Mouse (Mus musculus) left cerebral cortex, adult 18-20 months (tissue): ENCODE measurements around the gene Saysd1. TPM values are rescaled to one million over a fixed set of nuclear protein-coding genes. Genes with fewer than 3 reads are reported as not detected.

Experiments
- DNase-seq, 2 experiments: peaks; one replicate each; pipeline ENCODE4 v3.0.0; 2021 to 2022; ENCODE audit warnings: low spot score in 2 of 2, mixed read lengths in 1 of 2
- long read RNA-seq, 2 experiments: library from polyadenylated mRNA; stranded (forward); transcript quantifications; one replicate each; pipeline ENCODE4 v2.0.0; 2021
- total RNA-seq, 2 experiments: library from RNA; stranded (reverse); gene quantifications; 2 replicates each; pipeline ENCODE4 v1.2.3; 2021

The Saysd1 gene
- 1 to 10 TPM; 4.1 to 4.3 TPM for total RNA-seq
- long read RNA-seq, experiment 1, transcript Saysd1-201 (2 exons, 2,315 nt) = major isoform, 12 of 12 reads
- long read RNA-seq, experiment 1, partial matches to known transcripts = 0 of 12 reads
- long read RNA-seq, experiment 1, other reads (novel, unspliced or antisense) = 0 of 12 reads
- long read RNA-seq, experiment 2, transcript Saysd1-201 (2 exons, 2,315 nt) = major isoform, 7 of 9 reads
- long read RNA-seq, experiment 2, partial matches to known transcripts = 0 of 9 reads
- long read RNA-seq, experiment 2, other reads (novel, unspliced or antisense) = 2 of 9 reads

DNA sequence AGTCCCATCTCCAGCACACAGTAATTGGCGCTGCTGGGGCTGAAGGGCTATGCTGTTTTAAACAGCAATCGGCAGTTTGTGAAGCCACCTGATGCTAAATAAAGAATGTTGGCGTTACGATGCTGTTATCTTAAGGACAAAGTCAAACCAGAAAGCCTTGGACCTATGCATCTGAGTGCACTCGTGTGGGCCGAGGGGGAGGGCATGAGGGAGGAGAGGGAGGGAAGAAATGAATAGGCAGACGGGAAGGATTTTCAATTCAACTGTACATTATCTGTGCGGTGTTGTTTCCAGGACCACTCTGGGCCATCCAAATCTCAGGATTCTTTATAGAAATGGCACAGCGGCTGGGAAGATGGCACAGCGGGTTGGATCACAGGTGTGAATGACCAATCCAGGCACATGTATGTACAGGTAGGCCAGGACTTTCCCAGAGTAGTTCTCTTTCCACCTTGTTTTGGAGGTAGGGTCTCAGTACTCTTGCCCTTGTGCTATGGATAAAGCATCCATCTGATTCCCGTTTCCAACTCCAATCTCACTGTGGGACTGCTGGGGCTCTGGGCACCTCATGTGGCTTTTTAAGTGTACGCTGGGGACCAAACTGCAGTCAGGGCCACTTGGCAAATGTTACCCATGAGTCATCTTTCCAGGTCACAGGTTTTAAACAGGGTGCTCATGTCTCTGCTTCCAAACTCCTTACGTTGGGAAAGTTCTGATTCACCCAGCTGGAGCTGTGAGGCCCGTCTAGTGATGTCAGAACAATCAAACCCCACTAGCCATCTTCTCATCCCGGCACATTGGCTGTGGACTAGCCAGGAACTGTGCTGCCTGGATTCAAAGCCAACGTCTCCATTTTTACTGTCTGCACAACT, at the start of gene Saysd1:
Saysd1 (minus strand) TSS at position 51 of the 872 bp plus-strand sequence.
- no peak for DNase-seq

DNA sequence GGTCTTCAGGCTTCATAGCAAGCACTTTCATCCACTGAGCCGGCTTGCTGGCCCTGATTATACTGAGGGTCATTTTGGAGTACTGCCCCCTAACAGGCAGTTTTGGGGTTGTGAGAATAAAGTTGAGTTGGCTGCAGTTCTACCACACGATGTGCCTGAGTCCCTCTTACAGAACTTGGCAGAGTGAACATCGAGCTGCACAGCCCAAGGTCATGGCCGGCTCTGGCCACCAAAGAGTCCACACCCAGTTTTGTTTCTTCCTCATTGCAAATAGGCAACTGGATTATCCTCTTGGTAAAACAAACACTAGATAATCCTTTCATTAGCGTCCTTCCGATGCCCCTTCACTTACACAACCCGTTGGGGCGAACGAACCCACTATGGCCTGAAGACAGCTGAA, 47.1 kb upstream of the Saysd1 start:
- DNase-seq = no peak

DNA sequence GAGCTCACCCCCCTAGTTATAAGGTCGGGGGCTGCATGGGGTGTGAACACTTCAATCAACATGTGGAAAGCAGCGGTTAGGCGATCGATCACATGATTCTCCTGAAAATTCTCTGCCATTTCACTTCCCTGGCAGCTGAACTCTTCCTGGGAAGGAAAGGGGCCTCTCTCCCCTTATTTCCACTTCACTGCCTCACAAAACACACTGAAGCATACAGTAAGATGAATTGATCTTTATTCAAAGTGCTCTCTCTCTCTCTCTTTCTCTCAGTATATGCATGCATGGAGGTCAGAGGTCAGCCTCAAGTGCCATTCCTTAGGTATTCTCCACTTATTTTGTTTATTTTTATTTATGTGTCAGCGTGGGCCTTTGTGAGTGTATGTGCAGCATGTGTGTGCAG, 45.4 kb upstream of the Saysd1 start:
- no peak for DNase-seq

DNA sequence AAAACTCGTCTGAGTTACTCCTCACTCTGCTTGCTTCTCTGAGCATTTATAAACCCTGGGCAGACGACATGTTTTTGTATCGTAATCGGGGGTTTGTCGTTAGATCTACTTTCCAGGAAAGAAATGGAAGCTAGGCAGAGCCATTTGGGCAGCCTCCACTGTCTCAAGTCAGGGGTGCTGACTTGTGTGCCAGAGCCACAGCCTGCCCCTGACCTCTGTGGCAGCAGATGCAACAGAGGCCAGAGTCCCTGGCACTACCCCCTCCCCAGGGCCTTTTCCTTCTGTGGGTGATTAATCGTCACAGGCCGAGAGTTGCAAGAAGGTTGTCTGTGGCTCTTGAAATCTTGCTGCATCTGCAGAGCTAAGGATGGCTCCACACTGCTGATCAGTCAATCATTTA, 44.3 kb upstream of the Saysd1 start:
- no peak for DNase-seq

DNA sequence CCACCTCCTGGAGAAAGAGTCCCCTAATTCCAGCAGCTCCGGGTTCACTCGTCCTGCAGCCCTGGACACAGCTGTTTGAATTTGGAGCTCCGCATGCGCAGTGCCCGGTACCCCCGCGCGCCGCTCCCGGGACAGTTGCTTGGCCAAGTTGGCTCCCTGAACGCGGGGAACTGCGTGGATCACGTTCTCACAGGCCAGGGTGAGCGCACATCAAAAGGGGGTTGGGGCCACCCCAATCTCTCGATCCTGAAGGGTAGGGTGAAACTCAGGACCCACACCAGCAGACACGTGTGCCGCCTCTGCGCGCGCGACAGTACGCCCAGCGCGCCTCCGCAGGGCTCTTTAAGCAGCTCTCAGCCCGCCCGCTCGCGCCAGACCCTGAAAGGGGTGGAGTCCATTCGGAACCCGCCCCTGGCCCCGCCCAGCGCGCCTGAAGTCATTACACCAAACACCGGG, 43.2 kb upstream of the Saysd1 start, which contains the start of gene Kcnk5:
Kcnk5 (minus strand) TSS at position 344 of the 456 bp plus-strand sequence.
- DNase-seq = peak; percentile 54 to 57

DNA sequence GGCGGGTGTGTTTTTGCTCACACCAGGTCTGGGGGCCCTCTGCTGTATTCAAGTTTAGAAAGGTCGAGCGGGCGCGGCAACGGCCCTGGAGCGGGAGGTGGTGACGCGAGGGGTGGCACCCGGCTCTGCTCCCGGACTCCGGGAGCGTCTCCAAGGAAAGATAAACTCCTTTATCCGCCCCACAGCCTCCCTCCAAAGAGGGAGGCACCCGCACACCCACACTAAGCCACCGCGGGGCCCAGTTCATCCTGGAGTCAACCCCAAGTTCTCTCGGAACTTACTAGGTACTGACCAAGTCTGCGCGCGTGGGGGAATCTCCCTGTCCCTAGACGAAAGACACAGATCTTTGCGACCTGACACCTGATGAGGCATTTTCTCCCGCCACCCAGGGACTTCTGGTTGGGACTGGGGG, 42.4 kb upstream of the Saysd1 start:
- no peak for DNase-seq

DNA sequence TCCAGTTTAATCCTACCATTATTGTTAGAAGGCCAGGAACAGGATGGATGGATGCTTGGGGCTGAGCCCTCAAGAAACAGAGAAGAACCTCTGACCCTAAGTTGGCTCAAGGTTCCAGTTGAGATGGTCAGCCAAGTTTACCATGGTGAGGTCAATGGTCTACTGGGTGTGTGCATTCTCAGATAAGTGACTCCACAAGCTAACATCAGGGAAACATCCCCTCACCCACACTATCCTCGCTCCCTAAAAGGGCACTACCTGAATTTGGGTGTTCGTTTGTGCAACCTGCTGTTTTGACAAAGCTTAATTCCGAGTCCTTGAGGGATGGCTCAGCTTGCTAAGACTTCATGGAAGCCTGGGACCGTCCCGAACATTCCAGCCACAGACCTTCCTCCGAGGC, 42.0 kb upstream of the Saysd1 start:
- no peak for DNase-seq

DNA sequence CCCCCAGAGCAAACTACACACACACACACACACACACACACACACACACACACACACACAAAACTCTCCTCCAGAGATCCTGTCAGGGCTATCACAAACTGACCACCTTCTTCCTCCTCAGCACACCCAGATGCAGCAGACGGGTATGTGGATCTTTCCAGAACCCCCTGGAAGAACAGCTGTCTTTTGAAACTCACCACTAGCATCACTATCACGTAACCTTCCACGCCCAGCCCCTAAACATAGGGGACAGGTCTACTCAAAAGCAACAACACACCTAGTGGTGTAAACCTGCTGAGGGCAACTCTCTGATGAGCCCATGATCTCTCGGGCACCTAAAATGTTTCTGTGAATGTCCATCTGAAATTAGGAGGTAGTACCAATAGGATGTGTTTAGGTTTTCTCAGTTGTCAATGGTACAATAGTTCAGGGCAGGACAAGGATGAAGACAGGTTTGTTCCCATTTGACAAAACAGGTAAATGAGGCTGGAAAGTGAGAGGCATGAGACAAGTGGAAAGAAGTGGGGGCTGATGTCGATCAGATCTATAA, 41.5 kb upstream of the Saysd1 start:
- DNase-seq = no peak

DNA sequence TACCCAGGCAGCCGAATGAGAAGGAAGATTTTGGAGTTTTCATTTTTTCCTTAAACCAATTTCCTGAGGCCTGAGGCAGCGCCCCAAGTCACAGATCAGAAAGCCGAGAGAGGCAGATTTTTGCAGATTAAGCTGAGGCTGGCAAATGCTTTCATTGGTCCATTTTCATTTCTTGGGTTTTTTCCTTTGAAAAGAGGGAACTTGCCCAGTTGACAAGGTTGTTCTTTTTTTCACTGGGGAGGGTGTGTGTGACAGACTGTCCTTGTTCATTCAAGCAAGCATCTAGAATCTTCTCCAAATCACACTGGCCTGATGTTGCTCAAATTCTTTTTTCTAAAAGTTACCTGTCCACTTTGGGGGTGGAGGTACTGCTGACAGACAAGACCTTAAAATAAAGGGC, 40.7 kb upstream of the Saysd1 start:
- DNase-seq = no peak

DNA sequence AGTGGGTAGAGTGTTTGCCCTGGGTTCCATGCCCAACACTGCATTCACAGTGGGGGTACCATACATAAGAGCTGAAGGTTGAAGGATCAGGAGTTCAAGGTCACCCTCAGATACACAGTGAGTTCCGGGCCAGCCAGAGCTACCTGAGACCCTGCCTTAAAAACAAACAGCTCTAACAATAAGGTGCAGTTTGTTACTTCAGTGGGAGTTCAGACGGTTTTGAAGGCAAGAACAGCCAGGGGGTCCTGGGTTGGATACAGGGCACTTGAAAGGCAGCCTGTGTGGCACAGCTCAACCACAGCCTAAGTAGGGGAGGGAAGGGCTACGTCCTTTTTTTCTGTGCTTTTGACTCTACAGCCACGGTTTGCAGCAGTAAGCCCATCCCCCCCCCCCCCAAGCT, 40.3 kb upstream of the Saysd1 start:
- no peak for DNase-seq

DNA sequence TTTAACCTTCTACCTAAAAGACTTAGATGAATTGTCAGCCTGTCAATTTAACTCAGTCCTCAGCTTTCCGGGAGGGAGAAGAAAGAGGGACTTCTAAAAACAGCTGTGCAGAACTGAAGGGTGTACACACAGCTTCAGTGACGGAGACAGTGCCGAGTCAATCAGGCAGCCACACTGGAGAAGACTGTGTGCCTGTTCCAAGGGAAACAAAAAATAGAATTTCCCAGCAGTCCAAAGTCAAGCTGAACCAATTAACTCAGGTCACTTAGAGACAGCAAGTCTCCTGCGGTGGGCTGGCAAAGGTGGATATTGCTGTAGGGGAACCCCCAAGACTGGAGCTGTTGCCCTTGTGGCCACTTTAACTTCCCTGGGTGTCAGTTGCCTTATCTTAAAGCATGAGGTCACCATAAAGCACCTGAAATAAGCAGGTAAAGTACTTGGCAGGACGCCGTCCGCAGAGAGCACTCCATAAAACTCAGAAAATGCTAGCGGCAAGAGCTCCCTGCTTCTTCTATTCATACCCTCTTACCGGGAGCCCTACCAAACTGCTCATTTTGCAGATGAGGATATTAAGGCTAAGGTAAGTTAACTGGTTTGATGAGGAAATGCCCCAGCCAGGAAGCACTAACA, 39.3 kb upstream of the Saysd1 start:
- no peak for DNase-seq

DNA sequence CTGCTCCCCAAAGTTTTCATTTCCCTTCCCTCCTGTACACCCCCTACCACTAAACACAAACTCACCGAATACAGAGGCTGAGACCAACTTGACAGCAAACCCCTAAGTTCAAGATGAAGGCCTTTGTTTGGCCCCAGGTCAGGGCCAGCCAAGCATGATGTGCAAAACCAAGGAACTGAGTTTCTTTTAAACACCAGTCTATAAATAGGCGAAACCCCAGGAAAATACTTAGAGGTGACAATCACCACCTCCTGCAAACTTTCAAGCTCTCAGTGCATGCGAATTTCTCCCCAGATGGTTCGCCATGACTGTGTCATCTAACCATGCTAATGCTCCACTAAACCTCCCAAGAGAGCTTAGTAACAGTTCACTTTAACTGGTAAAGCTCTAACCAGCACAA, 37.4 kb upstream of the Saysd1 start:
- no peak for DNase-seq

DNA sequence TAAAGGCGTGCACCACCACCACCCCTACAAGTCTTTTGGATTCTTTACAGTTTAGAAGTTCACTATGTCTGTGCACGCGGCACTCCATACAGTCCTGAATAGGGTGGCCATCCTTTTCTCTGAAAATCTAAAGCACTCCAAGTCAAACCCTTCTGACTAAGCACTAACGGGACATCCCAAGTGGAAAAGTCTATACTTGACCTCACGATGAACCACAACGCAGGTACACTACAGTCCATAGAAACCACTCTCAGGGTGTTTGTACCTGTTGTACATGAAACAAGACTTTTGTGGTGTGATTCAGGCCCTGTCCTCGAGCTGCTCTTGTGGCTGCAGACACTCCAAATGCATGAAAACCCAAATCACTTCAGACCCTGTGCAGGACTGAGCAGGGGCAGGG, 36.8 kb upstream of the Saysd1 start:
- DNase-seq = no peak

DNA sequence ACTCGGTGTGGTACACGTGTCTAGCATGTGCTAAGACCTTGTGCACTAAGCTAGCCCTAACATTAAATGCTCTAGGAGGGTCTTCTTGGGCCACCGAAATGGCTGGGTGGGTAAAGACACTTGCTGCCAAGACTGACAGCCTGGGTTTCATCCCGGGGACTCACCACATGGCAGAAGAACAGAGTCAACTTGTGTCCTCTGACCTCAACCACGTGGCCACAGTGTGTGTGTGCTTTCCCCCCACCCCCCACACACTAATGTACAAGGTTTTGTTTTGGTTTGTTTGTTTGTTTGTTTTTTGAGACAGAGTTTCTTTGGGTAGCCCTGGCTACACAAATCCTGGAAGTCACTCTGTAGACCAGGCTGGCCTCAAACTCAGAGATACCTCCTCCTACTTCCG, 36.4 kb upstream of the Saysd1 start:
- DNase-seq = no peak

DNA sequence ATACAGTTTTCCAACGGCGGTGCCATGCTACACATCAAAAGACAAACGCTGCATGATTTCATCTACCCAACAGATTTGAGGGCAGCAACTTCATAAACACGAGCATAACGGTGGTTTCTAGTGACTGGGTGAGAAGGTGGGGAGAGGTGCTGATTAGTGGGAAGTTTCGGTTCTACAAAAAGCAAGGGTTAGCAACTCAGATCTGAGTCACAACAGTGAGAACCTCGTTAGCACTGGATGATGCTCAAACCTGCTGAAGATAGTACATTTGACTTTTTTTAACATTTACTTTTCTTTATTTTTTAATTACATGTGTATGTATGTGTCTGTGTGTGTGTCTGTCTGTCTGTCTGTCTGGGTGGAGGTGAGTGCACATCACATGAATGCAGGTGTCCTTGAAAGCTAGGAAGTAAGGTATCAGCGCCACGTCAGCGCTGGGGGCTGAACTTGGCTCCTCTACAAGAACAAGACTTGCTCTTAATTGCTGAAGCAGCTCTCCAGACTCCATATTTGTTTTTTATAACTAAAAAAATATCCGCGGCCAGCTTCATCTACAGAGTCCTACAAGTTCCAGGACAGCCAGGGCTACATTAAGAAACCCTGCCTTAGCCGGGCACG, 35.6 kb upstream of the Saysd1 start:
- DNase-seq = no peak

DNA sequence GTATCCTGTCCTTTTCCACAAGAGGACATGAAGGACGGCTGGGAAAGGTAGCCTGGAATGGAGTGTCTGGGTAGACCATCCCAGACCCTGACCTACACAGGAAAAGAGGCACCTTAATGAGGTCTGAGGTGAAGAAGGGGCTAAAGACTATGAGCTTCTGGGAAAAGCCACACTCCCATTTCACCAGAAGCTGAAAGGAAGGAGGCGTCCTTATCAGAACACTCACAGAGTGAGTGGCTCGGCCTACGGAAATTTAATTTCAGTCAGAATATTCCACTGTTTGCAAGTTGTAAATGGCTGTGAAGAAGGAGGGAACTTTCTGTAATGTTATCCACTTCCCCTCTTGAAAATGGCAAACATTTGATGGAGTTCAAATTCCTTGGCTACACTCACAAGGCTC, 34.6 kb upstream of the Saysd1 start:
- DNase-seq = no peak

DNA sequence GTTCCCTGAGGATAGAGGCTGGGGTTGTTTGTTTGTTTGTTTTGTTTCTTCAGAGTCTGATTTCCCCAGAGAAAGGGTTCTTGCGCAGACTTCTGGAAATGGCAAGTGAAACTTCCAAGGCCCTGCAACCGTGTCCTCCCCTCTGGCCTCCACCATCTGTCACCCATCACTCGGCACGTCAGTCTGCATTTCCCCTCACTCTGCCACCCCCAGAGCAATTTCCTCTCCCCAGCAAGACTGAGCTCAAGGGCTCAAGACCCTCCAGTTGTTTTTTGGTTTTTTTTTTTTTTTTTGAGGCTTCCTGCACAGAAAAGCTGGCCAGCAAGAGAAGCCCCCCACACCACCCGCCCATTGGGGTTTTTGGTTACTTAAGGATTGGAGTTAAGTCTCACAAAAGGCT, 34.2 kb upstream of the Saysd1 start:
- no peak for DNase-seq

DNA sequence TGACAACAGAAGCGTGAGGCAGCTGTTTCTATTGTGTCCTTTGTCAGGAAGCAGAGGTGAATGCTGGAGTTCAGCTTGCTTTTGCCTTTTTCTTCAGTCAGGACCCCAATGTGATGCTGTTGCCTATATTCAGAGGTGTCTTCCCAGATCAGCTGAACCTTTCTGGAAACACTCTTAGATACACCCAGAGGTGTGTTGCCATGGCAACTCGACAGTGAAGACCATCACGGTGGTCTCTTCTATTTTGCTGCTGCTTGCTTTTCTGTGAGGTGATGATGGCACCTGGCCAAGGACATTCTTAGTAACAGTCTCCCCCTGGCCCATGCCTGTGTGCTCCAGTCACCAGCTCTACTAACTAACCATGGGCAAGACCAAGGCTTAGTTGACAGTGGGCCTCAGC, 33.5 kb upstream of the Saysd1 start:
- DNase-seq = no peak

DNA sequence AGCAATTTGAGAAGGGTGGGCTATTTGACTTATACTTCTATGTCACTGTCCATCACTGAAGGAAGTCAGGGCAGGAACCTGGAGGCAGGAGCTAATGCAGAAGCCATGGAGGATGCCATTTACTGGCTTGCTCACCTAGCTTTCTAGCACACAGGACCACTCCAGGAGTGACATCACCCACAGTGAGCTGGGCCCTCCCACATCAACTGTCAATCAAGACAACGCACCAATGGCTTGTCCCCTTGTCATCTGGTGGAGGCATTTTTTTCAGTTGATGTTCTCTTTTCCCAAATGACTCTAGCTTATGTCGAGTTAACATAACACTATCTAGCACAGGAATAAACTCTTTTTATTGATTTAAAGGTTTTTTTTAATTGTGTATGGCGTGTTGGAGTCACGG, 30.9 kb upstream of the Saysd1 start:
- DNase-seq = no peak

DNA sequence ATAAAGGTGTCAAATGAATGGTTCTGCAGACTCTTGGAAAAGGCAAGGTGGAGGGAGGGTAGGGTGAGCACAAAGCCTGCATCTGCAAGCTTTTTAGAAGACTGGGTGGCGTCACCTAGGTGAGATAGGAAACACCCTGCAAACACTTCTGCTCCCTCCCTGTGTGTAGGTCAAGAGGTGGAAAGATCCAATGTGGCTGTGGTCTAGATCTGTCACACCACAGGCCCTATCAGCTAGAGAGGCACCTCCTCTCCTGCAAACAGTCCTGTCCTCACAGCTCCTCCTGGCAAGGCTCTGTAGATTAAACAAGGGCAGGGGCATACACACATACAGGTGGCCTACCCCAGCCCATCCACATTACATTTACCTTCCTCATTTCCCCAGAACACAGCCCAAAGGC, 30.1 kb upstream of the Saysd1 start:
- DNase-seq = no peak

DNA sequence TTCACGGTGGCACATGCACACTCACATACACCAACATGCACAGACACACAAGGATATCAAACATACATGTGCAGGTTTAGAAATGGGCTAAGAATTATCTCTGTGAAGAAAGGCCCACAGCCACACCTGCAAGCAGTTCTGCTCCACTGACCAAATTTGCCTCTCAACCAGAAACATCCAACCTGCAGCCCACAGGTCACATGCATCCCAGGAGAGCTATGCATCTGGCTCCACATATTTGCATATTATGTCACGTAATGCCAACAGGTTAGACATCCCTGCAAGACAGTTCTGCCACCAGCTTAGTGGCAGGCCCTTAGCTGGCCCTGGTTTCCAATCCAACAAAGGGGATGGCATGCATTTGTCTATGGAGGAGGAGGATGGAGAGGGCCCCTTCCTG, 29.7 kb upstream of the Saysd1 start:
- DNase-seq = no peak
